Mouse (Mus musculus) ES-Bruce4 (cell line): Measurements from ENCODE around the gene Cacnb2. TPM values are rescaled to one million over a fixed set of nuclear protein-coding genes. Genes with fewer than 3 reads are reported as not detected.

Experiments
- H3K27ac ChIP-seq: 2 replicates; pipeline ENCODE4 v1.5.1; 2012; ENCODE audit warnings: low read length, inconsistent platforms; ENCODE audit not compliant: insufficient read depth
- H3K27me3 ChIP-seq: 2 replicates; pipeline ENCODE4 v1.6.1; 2012; ENCODE audit warnings: mild to moderate bottlenecking, low read length, inconsistent platforms; ENCODE audit not compliant: control insufficient read depth, poor library complexity, insufficient read depth, severe bottlenecking
- H3K36me3 ChIP-seq: 2 replicates; pipeline ENCODE4 v1.6.1; 2012; ENCODE audit warnings: inconsistent platforms, mild to moderate bottlenecking, low read length, moderate library complexity; ENCODE audit not compliant: control insufficient read depth, poor library complexity, insufficient read depth, severe bottlenecking
- H3K4me1 ChIP-seq: one replicate; pipeline ENCODE4 v1.8.1; 2011; ENCODE audit warnings: low read length; ENCODE audit not compliant: control insufficient read depth, insufficient read depth
- H3K4me3 ChIP-seq: 2 replicates; pipeline ENCODE4 v1.5.1; 2011; ENCODE audit warnings: low read depth, mild to moderate bottlenecking, low read length
- H3K9ac ChIP-seq: 2 replicates; pipeline ENCODE4 v1.6.1; 2012; ENCODE audit warnings: low read depth, mild to moderate bottlenecking, inconsistent platforms; ENCODE audit not compliant: poor library complexity, severe bottlenecking
- H3K9me3 ChIP-seq: replicated peaks from 2 replicates; pipeline ENCODE4 v1.6.1; 2012; ENCODE audit warnings: mild to moderate bottlenecking, low read length, inconsistent platforms; ENCODE audit not compliant: control insufficient read depth, poor library complexity, insufficient read depth, severe bottlenecking
- CTCF ChIP-seq: IDR thresholded peaks from one replicate; pipeline ENCODE4 v1.8.1; 2011; ENCODE audit warnings: low read depth, low read length
- EP300 ChIP-seq: IDR thresholded peaks from 2 replicates; pipeline ENCODE4 v1.6.1; 2011; ENCODE audit warnings: low read depth, low read length; ENCODE audit not compliant: insufficient read depth
- POLR2A ChIP-seq: IDR thresholded peaks from one replicate; pipeline ENCODE4 v1.8.1; 2011; ENCODE audit warnings: low read length; ENCODE audit not compliant: insufficient read depth
- polyA plus RNA-seq: library from polyadenylated mRNA; stranded (reverse); fragments of >200 nt; gene quantifications from 2 replicates; pipeline ENCODE4 v1.2.4, GENCODE M21; 2011; ENCODE audit warnings: low read depth; ENCODE audit not compliant: missing spikeins, insufficient read depth, insufficient read length

Cacnb2 gene
- polyA plus RNA-seq, 1 experiment: 2.2 TPM

GRCm38 (mm10) chr2:14672117-14672516, 69.2 kb downstream of the Cacnb2 start:
- H3K27ac ChIP-seq: no peak overlapping the region
- H3K36me3 ChIP-seq: no peaks in the 10 kb centered on the region
- no peaks in the 10 kb centered on the region for H3K4me1 ChIP-seq
- no peak overlapping the region for H3K4me3 ChIP-seq
- TF ChIP-seq EP300: no peak
- no peak for TF ChIP-seq CTCF
- no peak for TF ChIP-seq POLR2A
- no peak overlapping the region for H3K9ac ChIP-seq
- no peaks in the 10 kb centered on the region for H3K9me3 ChIP-seq
- no peaks in the 10 kb centered on the region for H3K27me3 ChIP-seq

GRCm38 (mm10) chr2:14676885-14677516, 74.1 kb downstream of the Cacnb2 start:
- Histone ChIP-seq H3K4me3 (no peak overlapping the region), H3K27ac (no peak overlapping the region), H3K9ac (no peak overlapping the region), H3K36me3 (no peaks in the 10 kb centered on the region), H3K27me3 (no peaks in the 10 kb centered on the region), H3K9me3 (no peaks in the 10 kb centered on the region), H3K4me1 (no peaks in the 10 kb centered on the region)
- TF ChIP-seq POLR2A (no peak), EP300 (no peak), CTCF (no peak)

GRCm38 (mm10) chr2:14684231-14684630, 81.3 kb downstream of the Cacnb2 start:
- no peaks in the 10 kb centered on the region for H3K4me1 ChIP-seq
- no peak overlapping the region for H3K9ac ChIP-seq
- H3K27ac ChIP-seq: no peak overlapping the region
- no peaks in the 10 kb centered on the region for H3K36me3 ChIP-seq
- H3K27me3 ChIP-seq: no peaks in the 10 kb centered on the region
- no peaks in the 10 kb centered on the region for H3K9me3 ChIP-seq
- no peak for TF ChIP-seq POLR2A
- no peak for TF ChIP-seq EP300
- TF ChIP-seq CTCF: no peak
- no peak overlapping the region for H3K4me3 ChIP-seq

- Histone ChIP-seq H3K27me3 (no peaks in the 10 kb centered on the region), H3K9me3 (no peaks in the 10 kb centered on the region), H3K4me3 (no peak overlapping the region), H3K9ac (no peak overlapping the region), H3K36me3 (no peaks in the 10 kb centered on the region), H3K27ac (no peak overlapping the region), H3K4me1 (no peaks in the 10 kb centered on the region)
- TF ChIP-seq EP300: no peak
- no peak for TF ChIP-seq POLR2A
- TF ChIP-seq CTCF: no peak
Observed at GRCm38 (mm10) chr2:14702973-14703645, 100.2 kb downstream of the Cacnb2 start.

- Histone ChIP-seq H3K9ac (no peak overlapping the region), H3K36me3 (no peaks in the 10 kb centered on the region), H3K4me1 (no peaks in the 10 kb centered on the region), H3K27ac (no peak overlapping the region), H3K4me3 (no peak overlapping the region), H3K9me3 (no peaks in the 10 kb centered on the region), H3K27me3 (no peaks in the 10 kb centered on the region; the same call in 1 of the 2 replicates)
- TF ChIP-seq EP300 (no peak), POLR2A (no peak), CTCF (no peak)
Observed at GRCm38 (mm10) chr2:14703676-14704075, 100.8 kb downstream of the Cacnb2 start.

GRCm38 (mm10) chr2:14710247-14710646, 107.4 kb downstream of the Cacnb2 start:
- no peaks in the 10 kb centered on the region for H3K9me3 ChIP-seq
- no peaks in the 10 kb centered on the region; the same call in 1 of the 2 replicates for H3K27me3 ChIP-seq
- no peaks in the 10 kb centered on the region for H3K36me3 ChIP-seq
- TF ChIP-seq POLR2A (no peak), CTCF (no peak), EP300 (no peak)
- no peak overlapping the region for H3K4me3 ChIP-seq
- H3K9ac ChIP-seq: no peak overlapping the region
- no peak overlapping the region for H3K27ac ChIP-seq
- H3K4me1 ChIP-seq: no peaks in the 10 kb centered on the region
